Mouse (Mus musculus) brown adipose tissue, adult 24 weeks (tissue): ENCODE results near the gene Zmiz1. TPM values are rescaled to one million over a fixed set of nuclear protein-coding genes. Genes with fewer than 3 reads are reported as not detected.

Experiments used
- H3K27ac ChIP-seq: fragments of 200-500 bp; replicated peaks from 2 replicates; pipeline ENCODE4 v1.5.1; 2012; ENCODE audit warnings: low read depth, mild to moderate bottlenecking, low read length
- H3K4me1 ChIP-seq: fragments of 200-500 bp; 2 replicates; pipeline ENCODE4 v1.6.1; 2012; ENCODE audit warnings: low read length, mixed read lengths; ENCODE audit not compliant: control insufficient read depth, insufficient read depth, insufficient read length
- H3K4me3 ChIP-seq: fragments of 200-500 bp; 2 replicates; pipeline ENCODE4 v1.5.1; 2012; ENCODE audit warnings: low read depth, mild to moderate bottlenecking, low read length, moderate library complexity; ENCODE audit not compliant: insufficient read depth
- polyA plus RNA-seq: library from polyadenylated mRNA; stranded (reverse); fragments of >200 nt; gene quantifications from 2 replicates; pipeline ENCODE4 v1.2.4, GENCODE M21; 2012; ENCODE audit not compliant: missing spikeins, insufficient read depth, insufficient read length

Zmiz1 gene
- polyA plus RNA-seq, 1 experiment, result 17.0 TPM

DNA sequence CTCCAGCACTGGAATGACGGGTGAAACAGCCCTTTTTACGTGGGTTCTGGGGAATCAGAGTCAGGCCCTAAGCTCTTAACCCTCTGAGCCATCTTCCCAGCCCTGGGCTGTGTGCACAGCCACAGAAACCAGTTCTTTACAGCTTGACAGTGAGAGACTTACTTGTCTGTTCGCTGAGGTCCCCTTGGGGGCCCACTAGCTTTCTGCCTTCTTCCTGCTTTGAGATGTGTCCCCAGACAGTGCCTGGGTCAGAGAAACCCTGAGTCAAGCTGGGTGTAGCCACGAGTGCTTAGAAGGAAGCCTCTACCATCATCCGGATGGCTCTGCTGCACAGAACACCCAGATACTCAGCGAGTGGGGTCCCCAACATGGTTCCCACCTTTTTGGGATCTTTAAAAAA, 15.7 kb downstream of the Zmiz1 start:
- Histone ChIP-seq H3K4me3 (no peak overlapping the region), H3K27ac (peak overlapping the region; percentile 55), H3K4me1 (peaks cover 83% of the 10 kb centered on the region)

DNA sequence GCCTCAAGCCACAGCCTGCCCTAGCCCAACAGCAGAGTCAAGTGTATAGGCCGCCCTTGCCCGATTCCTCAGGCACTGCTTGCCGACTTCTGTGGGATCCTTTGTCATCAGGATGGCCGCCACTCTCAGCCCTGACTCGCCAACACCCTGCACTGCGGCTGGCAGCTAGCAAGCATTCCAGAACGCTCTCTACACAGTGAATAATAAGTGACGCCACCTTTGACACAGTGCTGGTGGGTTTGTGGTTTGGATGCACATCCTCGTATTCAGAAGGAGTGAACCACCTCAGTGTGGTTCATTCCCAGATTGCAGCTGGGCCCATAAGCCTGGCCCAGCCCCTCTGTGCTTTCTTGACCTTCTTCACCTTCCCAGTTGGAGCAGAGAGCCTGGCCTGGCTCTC, 17.1 kb downstream of the Zmiz1 start:
- peak overlapping the region; percentile 55 for H3K27ac ChIP-seq
- peaks cover 87% of the 10 kb centered on the region for H3K4me1 ChIP-seq
- H3K4me3 ChIP-seq, result no peak overlapping the region

GRCm38 (mm10) chr14:25476453-25476852, 17.5 kb downstream of the Zmiz1 start:
- Histone ChIP-seq H3K27ac (0 out of 2 replicates have a peak overlapping the region, but pooled peaks have one; percentile 9), H3K4me1 (peaks cover 89% of the 10 kb centered on the region), H3K4me3 (no peak overlapping the region)

GRCm38 (mm10) chr14:25477268-25477667, 18.3 kb downstream of the Zmiz1 start:
- Histone ChIP-seq H3K4me3 (no peak overlapping the region), H3K27ac (peak overlapping the region; percentile 9; the same call in 1 of the 2 replicates), H3K4me1 (peaks cover 89% of the 10 kb centered on the region)

DNA sequence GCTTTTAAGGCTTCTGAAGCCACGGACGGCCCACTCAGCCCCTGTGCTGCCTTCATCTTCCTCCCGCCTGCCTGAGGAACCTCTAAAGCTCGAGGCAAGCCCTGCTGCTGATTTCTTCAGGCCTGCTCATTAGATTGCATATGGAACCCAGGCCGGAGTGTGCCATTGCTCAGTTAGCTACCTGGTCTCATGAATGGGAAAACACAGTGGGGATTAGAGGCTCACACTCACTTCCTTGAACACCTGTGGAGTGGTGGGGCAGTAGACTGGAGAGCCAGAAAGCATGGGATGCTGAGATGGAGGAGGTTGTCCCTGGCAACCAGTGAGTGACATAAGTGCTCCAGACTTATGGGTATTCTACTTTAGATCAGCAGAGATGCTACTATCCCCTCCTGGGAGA, 19.3 kb downstream of the Zmiz1 start:
- peaks cover 88% of the 10 kb centered on the region for H3K4me1 ChIP-seq
- no peak overlapping the region for H3K4me3 ChIP-seq
- no peak overlapping the region for H3K27ac ChIP-seq

- Histone ChIP-seq H3K4me3 (no peak overlapping the region), H3K4me1 (peaks cover 88% of the 10 kb centered on the region), H3K27ac (peak overlapping the region; percentile 36; the same call in 1 of the 2 replicates)
Measured at GRCm38 (mm10) chr14:25478755-25479154, 19.8 kb downstream of the Zmiz1 start.

- peaks cover 89% of the 10 kb centered on the region for H3K4me1 ChIP-seq
- H3K4me3 ChIP-seq, result no peak overlapping the region
- H3K27ac ChIP-seq, result peak overlapping the region; percentile 81
Measured at GRCm38 (mm10) chr14:25479841-25480252, 20.9 kb downstream of the Zmiz1 start.

DNA sequence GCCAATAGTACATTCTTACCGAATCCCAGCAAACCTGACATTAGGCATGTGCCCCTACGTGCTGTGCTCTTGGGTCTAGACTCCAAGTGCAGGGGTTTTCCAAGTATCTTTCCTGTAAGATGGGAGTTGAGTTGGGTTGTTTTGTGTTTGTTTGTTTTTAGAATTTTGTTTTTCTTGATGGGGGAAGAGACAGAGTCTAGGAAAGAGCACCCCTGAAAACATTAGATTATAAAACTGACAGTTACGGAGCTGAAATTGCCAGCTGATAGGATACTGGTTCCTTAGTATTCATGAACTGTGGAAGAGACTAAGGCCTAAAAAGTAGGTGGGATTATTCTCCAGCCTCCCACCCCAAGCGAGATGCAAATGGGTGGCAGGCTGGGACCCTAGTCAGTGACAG, 21.5 kb downstream of the Zmiz1 start:
- Histone ChIP-seq H3K27ac (peak overlapping the region; percentile 81), H3K4me1 (peaks cover 89% of the 10 kb centered on the region)

GRCm38 (mm10) chr14:25480916-25481666, 22.1 kb downstream of the Zmiz1 start:
- peaks cover 89% of the 10 kb centered on the region for H3K4me1 ChIP-seq
- peak overlapping the region; percentile 81 for H3K27ac ChIP-seq
- no peak overlapping the region for H3K4me3 ChIP-seq

More for the DNA sequence above, 21.5 kb downstream of the Zmiz1 start:
- H3K4me3 ChIP-seq, result no peak overlapping the region

DNA sequence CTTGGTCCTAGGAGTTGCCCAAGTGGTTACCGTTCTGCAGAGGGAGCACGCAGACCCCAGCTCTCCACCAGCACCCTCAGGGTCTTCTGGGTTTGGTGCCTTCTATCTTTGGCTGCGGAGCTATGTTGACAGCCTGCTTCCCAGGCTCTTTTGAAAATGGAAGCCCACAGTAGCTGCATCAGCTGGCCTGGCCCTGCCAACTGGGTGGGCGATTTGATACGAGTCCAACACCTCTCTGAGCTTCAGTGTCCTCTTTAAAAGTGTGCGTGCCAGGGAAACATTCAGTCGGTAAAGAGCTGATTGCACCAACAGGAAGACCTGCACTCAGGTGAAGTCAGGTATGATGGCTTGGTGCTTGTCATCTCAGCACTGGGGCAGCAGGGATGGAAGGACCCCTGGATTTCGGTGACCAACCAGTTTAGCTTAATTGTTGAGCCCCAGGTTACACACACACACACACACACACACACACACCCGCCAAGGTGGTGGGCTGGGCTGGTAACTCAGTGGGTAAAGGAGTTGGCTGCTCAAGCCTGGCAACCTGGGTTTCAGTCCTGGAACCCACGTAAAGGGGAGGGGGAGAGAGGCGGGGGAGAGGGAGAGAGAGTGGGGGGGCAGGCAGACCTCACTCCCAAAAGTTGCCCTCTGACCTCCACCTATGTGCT, 22.8 kb downstream of the Zmiz1 start:
- Histone ChIP-seq H3K4me3 (no peak overlapping the region), H3K4me1 (peaks cover 88% of the 10 kb centered on the region), H3K27ac (peak overlapping the region; percentile 81)

GRCm38 (mm10) chr14:25482404-25482803, 23.4 kb downstream of the Zmiz1 start:
- Histone ChIP-seq H3K4me3 (no peak overlapping the region), H3K27ac (no peak overlapping the region), H3K4me1 (peaks cover 88% of the 10 kb centered on the region)

GRCm38 (mm10) chr14:25483285-25483684, 24.3 kb downstream of the Zmiz1 start:
- no peak overlapping the region for H3K27ac ChIP-seq
- H3K4me1 ChIP-seq, result peaks cover 90% of the 10 kb centered on the region

GRCm38 (mm10) chr14:25484049-25484448, 25.1 kb downstream of the Zmiz1 start:
- Histone ChIP-seq H3K4me3 (no peak overlapping the region), H3K4me1 (peaks cover 93% of the 10 kb centered on the region), H3K27ac (peak overlapping the region; percentile 59)

More at GRCm38 (mm10) chr14:25483285-25483684, 24.3 kb downstream of the Zmiz1 start:
- no peak overlapping the region for H3K4me3 ChIP-seq

- no peak overlapping the region for H3K4me3 ChIP-seq
- H3K27ac ChIP-seq, result no peak overlapping the region
- H3K4me1 ChIP-seq, result peaks cover 88% of the 10 kb centered on the region
Measured at GRCm38 (mm10) chr14:25486220-25486619, 27.2 kb downstream of the Zmiz1 start.

- Histone ChIP-seq H3K4me1 (peaks cover 87% of the 10 kb centered on the region), H3K27ac (peak overlapping the region; percentile 35), H3K4me3 (no peak overlapping the region)
Measured at GRCm38 (mm10) chr14:25486742-25487469, 27.9 kb downstream of the Zmiz1 start.
